Mouse (Mus musculus) frontal cortex, adult (tissue): Measurements from ENCODE around the gene Exoc1.

Experiments
- ATAC-seq: cut with Nextera tagmentation; 2 replicates; pipeline ENCODE4 v1.9.2; 2017; ENCODE audit warnings: mild to moderate bottlenecking, moderate library complexity, mixed read lengths; ENCODE audit not compliant: low TSS enrichment

Exoc1 gene

GRCm38 (mm10) chr5:76529040-76529703, at the start of gene Exoc1:
Exoc1 (plus strand) TSS chr5:76529311.
- ATAC-seq, result peak; percentile 100

GRCm38 (mm10) chr5:76483811-76484210, 45.3 kb upstream of the Exoc1 start, which contains the start of gene Gm7271:
Gm7271 (plus strand) TSS chr5:76484040.
- ATAC-seq, result no peak

GRCm38 (mm10) chr5:76495126-76495525, 34.0 kb upstream of the Exoc1 start:
- no peak for ATAC-seq

DNA sequence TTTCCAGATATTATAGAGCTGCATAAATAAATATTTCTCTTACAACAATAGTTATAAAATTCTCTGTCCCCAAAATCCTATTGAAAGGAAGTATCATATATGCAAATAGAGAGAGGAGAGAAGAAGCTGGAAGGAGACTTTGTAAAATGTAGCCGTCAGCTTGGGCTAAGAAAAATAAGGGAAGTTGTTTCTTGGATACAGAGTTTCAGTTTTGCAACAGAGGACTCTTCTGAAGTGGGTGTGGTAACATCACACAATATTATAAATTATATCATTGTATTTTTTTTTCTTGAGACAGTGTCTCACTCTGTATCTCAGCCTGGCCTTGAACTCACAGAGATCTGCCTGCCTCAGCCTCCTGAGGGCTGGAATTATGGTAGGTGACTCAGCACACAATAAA, 6.7 kb upstream of the Exoc1 start:
- no peak for ATAC-seq

GRCm38 (mm10) chr5:76524623-76525022, 4.5 kb upstream of the Exoc1 start:
- ATAC-seq, result no peak

DNA sequence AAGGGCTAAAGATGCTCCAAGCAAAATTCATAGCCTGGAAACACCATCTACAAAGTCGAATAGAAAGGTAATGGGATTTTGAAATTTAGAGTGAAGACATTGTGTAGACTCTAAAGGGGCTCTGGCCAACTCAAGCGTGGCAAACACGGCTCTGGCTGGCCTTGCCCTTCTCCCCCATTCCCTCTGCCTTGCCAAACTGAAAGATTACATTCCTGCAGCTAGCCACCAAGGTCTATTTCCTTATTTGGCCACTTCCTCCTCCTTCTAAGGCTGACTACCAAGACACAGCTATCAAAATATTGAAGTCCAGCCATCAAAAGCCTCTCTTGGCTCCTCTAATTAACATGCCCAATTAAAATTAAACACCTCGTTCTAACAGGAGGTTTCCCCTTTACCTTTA, 4.0 kb upstream of the Exoc1 start:
- ATAC-seq, result no peak

GRCm38 (mm10) chr5:76525829-76526228, 3.3 kb upstream of the Exoc1 start:
- no peak for ATAC-seq

- ATAC-seq, result no peak
These were observed 574 bp downstream of the Exoc1 start for GRCm38 (mm10) chr5:76529704-76530066.

GRCm38 (mm10) chr5:76533186-76533585, 4.1 kb downstream of the Exoc1 start:
- ATAC-seq, result no peak

DNA sequence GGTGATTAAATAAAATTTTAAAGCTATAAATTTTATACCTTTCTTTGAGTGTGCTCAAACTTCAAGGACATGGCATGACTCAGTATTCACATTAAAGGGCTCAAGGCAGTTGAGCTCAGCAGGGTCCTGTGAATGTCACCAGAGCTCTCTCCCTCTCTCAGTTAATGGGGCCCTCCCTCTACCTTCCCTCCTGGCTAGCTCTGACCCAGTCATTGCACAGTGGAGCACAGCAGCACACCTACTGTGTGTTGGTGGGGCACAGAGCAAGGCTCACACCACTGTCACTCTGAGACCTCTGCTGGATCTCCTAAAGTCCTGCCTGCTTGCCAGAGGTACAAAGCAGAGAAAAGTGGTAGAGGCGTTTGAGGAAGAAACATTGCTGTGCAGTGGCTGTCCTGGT, 7.1 kb downstream of the Exoc1 start:
- no peak for ATAC-seq

GRCm38 (mm10) chr5:76537578-76537977, 8.5 kb downstream of the Exoc1 start:
- ATAC-seq, result peak; percentile 62

GRCm38 (mm10) chr5:76540181-76540580, 11.1 kb downstream of the Exoc1 start:
- ATAC-seq, result peak; percentile 91

- peak; percentile 46; the same call in 1 of the 2 replicates for ATAC-seq
These were observed 11.7 kb downstream of the Exoc1 start for GRCm38 (mm10) chr5:76540842-76541241.

DNA sequence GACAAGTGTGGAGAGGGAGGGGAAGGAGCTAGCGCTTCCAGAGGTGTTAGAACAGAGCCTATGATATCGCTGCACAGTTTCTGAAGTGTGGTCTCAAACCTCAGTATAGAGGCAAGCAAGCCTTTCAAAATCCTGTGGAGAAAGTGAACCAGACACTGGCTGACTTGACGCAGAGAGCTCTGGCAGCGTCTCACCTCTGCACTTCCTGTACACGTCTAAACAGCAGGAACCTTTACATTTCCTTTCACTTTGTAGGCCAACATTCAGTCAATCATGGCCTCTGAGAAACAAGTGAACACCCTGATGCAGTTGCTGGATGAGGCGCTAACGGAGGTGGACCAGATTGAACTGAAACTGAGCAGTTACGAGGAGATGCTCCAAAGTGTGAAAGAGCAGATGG, 14.1 kb downstream of the Exoc1 start:
- no peak for ATAC-seq

GRCm38 (mm10) chr5:76550426-76550825, 21.3 kb downstream of the Exoc1 start:
- ATAC-seq, result no peak

GRCm38 (mm10) chr5:76565321-76565720, 36.2 kb downstream of the Exoc1 start:
- ATAC-seq, result peak; percentile 72

DNA sequence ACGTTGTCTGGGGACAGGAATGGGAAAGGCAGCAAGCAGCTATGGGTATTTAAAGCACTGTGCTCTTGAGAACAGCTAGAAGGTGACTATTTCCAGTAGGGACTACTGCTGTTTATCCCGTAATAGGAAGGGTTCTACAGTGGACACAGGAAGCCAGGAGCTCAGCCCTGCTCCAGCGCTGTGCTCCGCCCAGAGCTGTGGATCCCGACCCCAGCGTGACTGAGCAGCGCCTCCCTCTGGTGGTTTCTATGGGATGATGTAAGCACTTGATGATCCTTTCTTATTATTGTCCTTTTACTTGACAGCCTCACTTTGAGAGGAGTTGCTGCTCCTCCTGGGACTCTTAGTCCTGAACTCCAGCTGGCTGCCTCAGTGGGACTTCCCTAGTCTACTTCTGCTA, 45.1 kb downstream of the Exoc1 start:
- no peak for ATAC-seq

DNA sequence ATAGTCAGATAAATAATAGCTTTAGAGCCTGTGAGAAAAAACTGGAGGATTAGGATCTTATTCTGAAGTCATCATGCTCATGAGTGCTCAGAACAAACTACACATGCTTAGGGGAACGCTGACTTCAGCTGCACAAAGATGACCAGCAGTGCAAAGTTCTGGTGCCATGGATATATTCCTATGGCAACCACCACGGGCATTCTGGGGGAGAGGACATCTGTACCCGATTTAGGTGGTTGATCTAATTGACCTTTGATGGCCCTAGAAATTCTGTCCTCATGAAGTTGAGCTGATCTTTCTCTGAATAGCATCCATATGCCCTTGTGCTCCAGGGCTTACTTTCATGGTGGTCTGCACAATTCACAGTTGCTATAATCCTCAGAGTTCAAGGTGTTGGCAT, 47.9 kb downstream of the Exoc1 start:
- no peak for ATAC-seq

- ATAC-seq, result no peak
These were observed 56.3 kb downstream of the Exoc1 start for GRCm38 (mm10) chr5:76585378-76585777.

DNA sequence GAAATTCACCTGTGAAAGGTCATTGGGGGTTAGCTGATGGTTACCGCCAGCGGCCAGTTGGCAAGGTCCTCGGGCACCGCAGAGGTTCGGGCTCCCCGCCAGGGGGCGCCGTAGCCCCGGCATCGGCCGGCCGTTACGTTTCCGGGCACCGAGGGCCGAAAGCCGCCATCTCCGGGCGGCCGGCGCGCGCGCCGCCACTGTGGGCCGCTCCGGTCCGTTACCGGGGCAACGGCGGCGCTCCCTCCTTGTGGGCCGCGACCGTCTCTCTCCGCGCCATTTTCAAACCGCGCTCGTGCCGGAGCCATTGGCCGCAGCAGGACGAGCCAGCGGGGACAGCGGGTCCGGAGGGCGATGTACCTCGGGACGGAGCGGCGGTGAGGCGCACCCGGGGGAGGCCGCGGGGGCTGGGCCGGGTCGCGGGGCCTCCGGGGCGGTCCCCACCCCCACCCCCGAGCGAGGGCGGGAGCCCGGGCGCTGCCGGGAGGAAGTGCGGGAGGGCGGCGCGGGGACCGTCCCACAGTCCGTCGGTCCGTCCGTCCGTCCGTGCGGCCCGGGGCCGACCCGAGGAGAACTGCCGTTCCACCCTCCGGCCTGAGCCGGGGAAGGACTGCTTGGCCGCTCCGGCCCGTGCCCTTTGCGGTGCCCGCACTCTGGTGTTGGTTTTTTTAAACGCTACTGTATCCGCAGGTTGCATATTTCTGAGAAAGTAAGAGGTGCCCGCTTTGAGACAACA, 59.6 kb downstream of the Exoc1 start, which contains the start of gene Cep135:
Gene Cep135, plus strand, starts transcription at position 148 of the 733 bp plus-strand sequence.
- peak; percentile 96 for ATAC-seq

DNA sequence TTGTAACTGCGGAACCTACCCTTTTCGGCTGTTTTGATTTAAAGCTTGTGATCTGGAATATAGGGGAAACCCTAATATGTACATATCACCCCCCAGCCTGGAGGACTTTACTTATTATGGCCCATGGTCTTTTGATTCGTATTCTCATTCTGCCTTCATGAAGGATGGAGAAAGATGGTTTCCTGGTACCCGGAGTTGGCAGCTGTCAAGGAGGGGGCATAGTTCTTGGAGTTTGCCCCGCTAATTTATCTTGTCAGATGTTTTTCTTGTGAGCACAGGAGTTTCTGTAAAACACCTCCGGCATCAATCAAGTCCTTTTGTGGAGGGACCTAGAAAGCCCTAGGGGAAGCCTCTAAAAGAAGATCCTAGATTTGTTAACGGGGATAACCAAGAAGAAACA, 60.2 kb downstream of the Exoc1 start:
- no peak for ATAC-seq

GRCm38 (mm10) chr5:76590009-76590408, 60.9 kb downstream of the Exoc1 start:
- ATAC-seq, result no peak

GRCm38 (mm10) chr5:76591885-76592284, 62.8 kb downstream of the Exoc1 start:
- no peak for ATAC-seq
